Mouse (Mus musculus) liver, embryonic 14 days (tissue): Measurements from ENCODE around the gene Wdr95. TPM values are rescaled to one million over a fixed set of nuclear protein-coding genes. Genes with fewer than 3 reads are reported as not detected.

Experiments
- polyA plus RNA-seq: library from polyadenylated mRNA; depleted of rRNA; stranded (reverse); fragments of >200 nt; gene quantifications from 2 replicates; pipeline ENCODE4 v1.2.3, GENCODE M21; 2012; rRNA removed

The Wdr95 gene
- 0.01 TPM in 2 replicates for polyA plus RNA-seq

GRCm38 (mm10) chr5:149527999-149528729, at the start of gene Wdr95:
Wdr95 (plus strand) TSS chr5:149528679.

GRCm38 (mm10) chr5:149636075-149636920, 107.8 kb downstream of the Wdr95 start, which contains the start of gene Hsph1:
Hsph1 (minus strand) TSS chr5:149636376.

Other genes starting within 250 kb of the Wdr95 start
- gene Medag, start 116.9 kb upstream of the Wdr95 start, polyA plus RNA-seq = 0.13 and 0.21 TPM in 2 replicates
- gene Tex26, start 89.0 kb upstream of the Wdr95 start, polyA plus RNA-seq = 0.08 and 0.29 TPM in 2 replicates
- gene Hsph1, start 107.7 kb downstream of the Wdr95 start, polyA plus RNA-seq = 39.4 and 41.0 TPM in 2 replicates
- 2.9 and 3.2 TPM in 2 replicates for gene B3glct, start 149.6 kb downstream of the Wdr95 start, polyA plus RNA-seq